Mouse (Mus musculus): ENCODE results near the gene Fbxw10.

- no peak for TF ChIP-seq GATA1 (IDR thresholded peaks at IDR 0.05; ENCODE audit: low read length)
- TF ChIP-seq TAL1 (IDR thresholded peaks at IDR 0.05; ENCODE audit: low read length) = no peak
These were observed 34.6 kb upstream of the Fbxw10 start for GRCm38 (mm10) chr11:62812268-62812667.

Data from erythroblast, embryonic 14.5 days (primary cell).